Mouse (Mus musculus): ENCODE measurements around the gene Kif2c. TPM values are rescaled to one million over a fixed set of nuclear protein-coding genes. Genes with fewer than 3 reads are reported as not detected.
A peak's percentile ranks its signal among the peaks of the same experiment; 100 is the strongest.
"Not testable (repeated sequence)": the region's sequence is repeated elsewhere in the genome, so short reads cannot be mapped to it uniquely, and the experiment has no call there.

Gene Kif2c
- total RNA-seq, 1 experiment from 2014 or later: 30.0 TPM

- ATAC-seq (replicated peaks in 1 of 2; ENCODE audit: insufficient read depth in 1 of 2, low FRiP score in 2 of 2, low TSS enrichment in 1 of 2, low read depth in 1 of 2, poor library complexity in 2 of 2, severe bottlenecking in 2 of 2): no peak
Measured at GRCm38 (mm10) chr4:117191804-117192203, 9.4 kb upstream of the Kif2c start.

- ATAC-seq (replicated peaks in 1 of 2; ENCODE audit: insufficient read depth in 1 of 2, low FRiP score in 2 of 2, low TSS enrichment in 1 of 2, low read depth in 1 of 2, poor library complexity in 2 of 2, severe bottlenecking in 2 of 2): no peak
Measured at GRCm38 (mm10) chr4:117190660-117191059, 8.2 kb upstream of the Kif2c start.

- ATAC-seq (replicated peaks in 1 of 2; ENCODE audit: insufficient read depth in 1 of 2, low FRiP score in 2 of 2, low TSS enrichment in 1 of 2, low read depth in 1 of 2, poor library complexity in 2 of 2, severe bottlenecking in 2 of 2): peak; percentile 84 to 89
Measured at GRCm38 (mm10) chr4:117189856-117190543, 7.6 kb upstream of the Kif2c start.

- ATAC-seq (replicated peaks in 1 of 2; ENCODE audit: insufficient read depth in 1 of 2, low FRiP score in 2 of 2, low TSS enrichment in 1 of 2, low read depth in 1 of 2, poor library complexity in 2 of 2, severe bottlenecking in 2 of 2): peak; percentile 54 to 68; a peak in 1 of 4 replicates
Measured at GRCm38 (mm10) chr4:117189382-117189855, 7.0 kb upstream of the Kif2c start.

GRCm38 (mm10) chr4:117188969-117189368, 6.5 kb upstream of the Kif2c start:
- no peak for ATAC-seq (replicated peaks in 1 of 2; ENCODE audit: insufficient read depth in 1 of 2, low FRiP score in 2 of 2, low TSS enrichment in 1 of 2, low read depth in 1 of 2, poor library complexity in 2 of 2, severe bottlenecking in 2 of 2)

GRCm38 (mm10) chr4:117182759-117183096, 289 bp upstream of the Kif2c start:
- ATAC-seq (replicated peaks in 1 of 2; ENCODE audit: insufficient read depth in 1 of 2, low FRiP score in 2 of 2, low TSS enrichment in 1 of 2, low read depth in 1 of 2, poor library complexity in 2 of 2, severe bottlenecking in 2 of 2): not testable (repeated sequence)

- no peak for ATAC-seq (replicated peaks in 1 of 2; ENCODE audit: insufficient read depth in 1 of 2, low FRiP score in 2 of 2, low TSS enrichment in 1 of 2, low read depth in 1 of 2, poor library complexity in 2 of 2, severe bottlenecking in 2 of 2)
Measured at GRCm38 (mm10) chr4:117169936-117170335, 12.5 kb downstream of the Kif2c start.

- ATAC-seq (replicated peaks in 1 of 2; ENCODE audit: insufficient read depth in 1 of 2, low FRiP score in 2 of 2, low TSS enrichment in 1 of 2, low read depth in 1 of 2, poor library complexity in 2 of 2, severe bottlenecking in 2 of 2): no peak
Measured at GRCm38 (mm10) chr4:117161183-117161582, 21.3 kb downstream of the Kif2c start.

GRCm38 (mm10) chr4:117159666-117160065, 22.8 kb downstream of the Kif2c start:
- no peak for ATAC-seq (replicated peaks in 1 of 2; ENCODE audit: insufficient read depth in 1 of 2, low FRiP score in 2 of 2, low TSS enrichment in 1 of 2, low read depth in 1 of 2, poor library complexity in 2 of 2, severe bottlenecking in 2 of 2)

- no peak for ATAC-seq (replicated peaks in 1 of 2; ENCODE audit: insufficient read depth in 1 of 2, low FRiP score in 2 of 2, low TSS enrichment in 1 of 2, low read depth in 1 of 2, poor library complexity in 2 of 2, severe bottlenecking in 2 of 2)
Measured at GRCm38 (mm10) chr4:117156372-117156771, 26.1 kb downstream of the Kif2c start.

- ATAC-seq (replicated peaks in 1 of 2; ENCODE audit: insufficient read depth in 1 of 2, low FRiP score in 2 of 2, low TSS enrichment in 1 of 2, low read depth in 1 of 2, poor library complexity in 2 of 2, severe bottlenecking in 2 of 2): peak; percentile 82 to 95
Measured at GRCm38 (mm10) chr4:117155792-117156355, 26.6 kb downstream of the Kif2c start, which contains the start of gene Rps8. Gene Rps8, minus strand, starts transcription at chr4:117156243.

- no peak for ATAC-seq (replicated peaks in 1 of 2; ENCODE audit: insufficient read depth in 1 of 2, low FRiP score in 2 of 2, low TSS enrichment in 1 of 2, low read depth in 1 of 2, poor library complexity in 2 of 2, severe bottlenecking in 2 of 2)
Measured at GRCm38 (mm10) chr4:117155020-117155791, 27.2 kb downstream of the Kif2c start.

GRCm38 (mm10) chr4:117152714-117153113, 29.7 kb downstream of the Kif2c start:
- no peak for ATAC-seq (replicated peaks in 1 of 2; ENCODE audit: insufficient read depth in 1 of 2, low FRiP score in 2 of 2, low TSS enrichment in 1 of 2, low read depth in 1 of 2, poor library complexity in 2 of 2, severe bottlenecking in 2 of 2)

GRCm38 (mm10) chr4:117151416-117151815, 31.0 kb downstream of the Kif2c start:
- no peak for ATAC-seq (replicated peaks in 1 of 2; ENCODE audit: insufficient read depth in 1 of 2, low FRiP score in 2 of 2, low TSS enrichment in 1 of 2, low read depth in 1 of 2, poor library complexity in 2 of 2, severe bottlenecking in 2 of 2)

- ATAC-seq (replicated peaks in 1 of 2; ENCODE audit: insufficient read depth in 1 of 2, low FRiP score in 2 of 2, low TSS enrichment in 1 of 2, low read depth in 1 of 2, poor library complexity in 2 of 2, severe bottlenecking in 2 of 2): no peak
Measured at GRCm38 (mm10) chr4:117150212-117150733, 32.2 kb downstream of the Kif2c start.

- ATAC-seq (replicated peaks in 1 of 2; ENCODE audit: insufficient read depth in 1 of 2, low FRiP score in 2 of 2, low TSS enrichment in 1 of 2, low read depth in 1 of 2, poor library complexity in 2 of 2, severe bottlenecking in 2 of 2): no peak
Measured at GRCm38 (mm10) chr4:117149291-117150211, 32.9 kb downstream of the Kif2c start.

GRCm38 (mm10) chr4:117148815-117149214, 33.6 kb downstream of the Kif2c start:
- no peak for ATAC-seq (replicated peaks in 1 of 2; ENCODE audit: insufficient read depth in 1 of 2, low FRiP score in 2 of 2, low TSS enrichment in 1 of 2, low read depth in 1 of 2, poor library complexity in 2 of 2, severe bottlenecking in 2 of 2)

All from hematopoietic stem cell, adult 5-6 weeks (primary cell).